Mouse (Mus musculus) heart, embryonic 13.5 days (tissue): ENCODE data around the gene Shbg. TPM values are rescaled to one million over a fixed set of nuclear protein-coding genes. Genes with fewer than 3 reads are reported as not detected.

Experiments
- ATAC-seq: fragments of 200-750 bp; cut with Nextera tagmentation; 2 replicates; pipeline ENCODE4 v1.8.0; 2017; ENCODE audit warnings: moderate TSS enrichment; ENCODE audit not compliant: insufficient number of reproducible peaks, low FRiP score, low TSS enrichment; ENCODE audit errors: extremely low read depth
- H3K27ac ChIP-seq: fragments of 300-500 bp; sonication (generic); replicated peaks from 2 replicates; pipeline ENCODE4 v1.5.1; 2015; ENCODE audit warnings: moderate library complexity, mild to moderate bottlenecking, inconsistent platforms
- H3K27me3 ChIP-seq: fragments of 300-500 bp; sonication (generic); replicated peaks from 2 replicates; pipeline ENCODE4 v1.6.1; 2015; ENCODE audit warnings: mild to moderate bottlenecking, inconsistent platforms
- H3K36me3 ChIP-seq: fragments of 300-500 bp; sonication (generic); 2 replicates; pipeline ENCODE4 v1.6.1; 2015; ENCODE audit warnings: mild to moderate bottlenecking, inconsistent platforms
- H3K4me1 ChIP-seq: fragments of 300-500 bp; sonication (generic); 2 replicates; pipeline ENCODE4 v1.6.1; 2015; ENCODE audit warnings: inconsistent platforms
- H3K4me2 ChIP-seq: fragments of 300-500 bp; sonication (generic); 2 replicates; pipeline ENCODE4 v1.6.1; 2015; ENCODE audit warnings: inconsistent platforms, mild to moderate bottlenecking, moderate library complexity
- H3K4me3 ChIP-seq: fragments of 300-500 bp; sonication (generic); 2 replicates; pipeline ENCODE4 v1.5.1; 2015; ENCODE audit warnings: moderate library complexity, mild to moderate bottlenecking, inconsistent platforms
- H3K9ac ChIP-seq: fragments of 300-500 bp; sonication (generic); 2 replicates; pipeline ENCODE4 v1.6.1; 2015; ENCODE audit warnings: inconsistent platforms, mild to moderate bottlenecking, moderate library complexity
- H3K9me3 ChIP-seq: fragments of 300-500 bp; sonication (generic); 2 replicates; pipeline ENCODE4 v1.6.1; 2016; ENCODE audit warnings: inconsistent platforms
- WGBS: fragments of 180-500 bp; shearing (Covaris S2); methylation state at CpG from one replicate; pipeline ENCODE4 v1.1.7; 2015; ENCODE audit warnings: mixed read lengths; 5-methylcytosine and 5-hydroxymethylcytosine counted together
- polyA plus RNA-seq: library from polyadenylated mRNA; unstranded; fragments of >200 nt; fragmentation: Nextera tagmentation; extraction: Ambion mirVana; gene quantifications from 2 replicates; pipeline ENCODE4 v1.2.1, GENCODE M21; 2015

The Shbg gene
- polyA plus RNA-seq = 0.23 and 1.7 TPM in 2 replicates

- H3K9ac ChIP-seq = peak within 1 kb of the TSS; percentile 50; the same call in 1 of the 2 replicates
- H3K27me3 ChIP-seq = peaks cover 23% of the 10 kb centered on the region
- ATAC-seq = no peak
- H3K36me3 ChIP-seq = no peaks in the 10 kb centered on the region
- H3K4me1 ChIP-seq = peaks cover 27% of the 10 kb centered on the region
- no peak within 1 kb of the TSS for H3K4me2 ChIP-seq
- no peaks in the 10 kb centered on the region for H3K9me3 ChIP-seq
- H3K4me3 ChIP-seq = no peak within 1 kb of the TSS
- 45% methylated on average over 5 of the region's 5 CpGs for WGBS
- no peak within 1 kb of the TSS for H3K27ac ChIP-seq
These were observed at the start of gene Shbg for GRCm38 (mm10) chr11:69617805-69618204. Gene Shbg (minus strand): TSS chr11:69617905.

- Histone ChIP-seq H3K4me3 (no peak overlapping the region), H3K4me1 (peaks cover 36% of the 10 kb centered on the region), H3K4me2 (no peak overlapping the region), H3K36me3 (peaks cover 75% of the 10 kb centered on the region), H3K27me3 (no peaks in the 10 kb centered on the region), H3K27ac (0 out of 2 replicates have a peak overlapping the region, but pooled peaks have one; percentile 6), H3K9me3 (no peaks in the 10 kb centered on the region), H3K9ac (no peak overlapping the region)
- ATAC-seq = no peak
- WGBS = 77% methylated on average over 3 of the region's 3 CpGs
These were observed 48.9 kb upstream of the Shbg start for GRCm38 (mm10) chr11:69666665-69667005.

- H3K27ac ChIP-seq = 0 out of 2 replicates have a peak within 1 kb of the TSS, but pooled peaks have one; percentile 6
- 32% methylated on average over 7 of the region's 7 CpGs for WGBS
- H3K9ac ChIP-seq = no peak within 1 kb of the TSS
These were observed 48.4 kb upstream of the Shbg start, which contains the start of gene Cd68 for GRCm38 (mm10) chr11:69665961-69666664. Gene Cd68 (minus strand): TSS chr11:69666153.

GRCm38 (mm10) chr11:69665457-69665960 lies 47.8 kb upstream of the Shbg start:
- Histone ChIP-seq H3K9ac (no peak overlapping the region), H3K4me3 (no peak overlapping the region), H3K36me3 (peaks cover 70% of the 10 kb centered on the region), H3K4me2 (no peak overlapping the region), H3K9me3 (no peaks in the 10 kb centered on the region), H3K4me1 (peaks cover 42% of the 10 kb centered on the region), H3K27me3 (no peaks in the 10 kb centered on the region), H3K27ac (0 out of 2 replicates have a peak overlapping the region, but pooled peaks have one; percentile 6)
- ATAC-seq = no peak
- WGBS = 73% methylated on average over 9 of the region's 9 CpGs

More at GRCm38 (mm10) chr11:69665961-69666664, 48.4 kb upstream of the Shbg start, which contains the start of gene Cd68:
- no peak for ATAC-seq
- Histone ChIP-seq H3K4me3 (no peak within 1 kb of the TSS), H3K9me3 (no peaks in the 10 kb centered on the region), H3K27me3 (no peaks in the 10 kb centered on the region), H3K4me2 (no peak within 1 kb of the TSS), H3K36me3 (peaks cover 75% of the 10 kb centered on the region), H3K4me1 (peaks cover 42% of the 10 kb centered on the region)

- no peak overlapping the region for H3K4me2 ChIP-seq
- H3K9me3 ChIP-seq = no peaks in the 10 kb centered on the region
- H3K27me3 ChIP-seq = no peaks in the 10 kb centered on the region
- 93% methylated on average over 7 of the region's 7 CpGs for whole genome bisulfite sequencing
- no peak overlapping the region for H3K4me3 ChIP-seq
- H3K36me3 ChIP-seq = peaks cover 65% of the 10 kb centered on the region
- no peak overlapping the region for H3K9ac ChIP-seq
- ATAC-seq = no peak
- no peak overlapping the region for H3K27ac ChIP-seq
- peaks cover 35% of the 10 kb centered on the region for H3K4me1 ChIP-seq
These were observed 47.1 kb upstream of the Shbg start for GRCm38 (mm10) chr11:69664841-69665240.

- Histone ChIP-seq H3K9ac (no peak overlapping the region), H3K4me2 (peak overlapping the region; percentile 74; the same call in 1 of the 2 replicates), H3K9me3 (no peaks in the 10 kb centered on the region), H3K27me3 (no peaks in the 10 kb centered on the region), H3K36me3 (peaks cover 65% of the 10 kb centered on the region), H3K4me3 (no peak overlapping the region), H3K27ac (peak overlapping the region; percentile 99), H3K4me1 (peaks cover 25% of the 10 kb centered on the region)
- ATAC-seq = no peak
- WGBS = 84% methylated on average over 6 of the region's 6 CpGs
These were observed 46.1 kb upstream of the Shbg start for GRCm38 (mm10) chr11:69663795-69664194.

GRCm38 (mm10) chr11:69662967-69663671 lies 45.4 kb upstream of the Shbg start:
- H3K4me3 ChIP-seq = peak overlapping the region; percentile 63
- no peaks in the 10 kb centered on the region for H3K27me3 ChIP-seq
- 62% methylated on average over 13 of the region's 13 CpGs for WGBS
- H3K27ac ChIP-seq = peak overlapping the region; percentile 99
- H3K36me3 ChIP-seq = peaks cover 65% of the 10 kb centered on the region
- peak overlapping the region; percentile 88 for H3K9ac ChIP-seq
- peaks cover 23% of the 10 kb centered on the region for H3K4me1 ChIP-seq
- H3K9me3 ChIP-seq = no peaks in the 10 kb centered on the region
- ATAC-seq = no peak
- H3K4me2 ChIP-seq = peak overlapping the region; percentile 74

- peaks cover 65% of the 10 kb centered on the region for H3K36me3 ChIP-seq
- peak within 1 kb of the TSS; percentile 63 for H3K4me3 ChIP-seq
- H3K4me2 ChIP-seq = peak within 1 kb of the TSS; percentile 74
- H3K27me3 ChIP-seq = no peaks in the 10 kb centered on the region
- peak; percentile 91 for ATAC-seq
- peak within 1 kb of the TSS; percentile 99 for H3K27ac ChIP-seq
- no peaks in the 10 kb centered on the region for H3K9me3 ChIP-seq
- peak within 1 kb of the TSS; percentile 88 for H3K9ac ChIP-seq
- peaks cover 23% of the 10 kb centered on the region for H3K4me1 ChIP-seq
- under 1% methylated on average over 48 of the region's 48 CpGs for WGBS
These were observed 44.7 kb upstream of the Shbg start, which contains the start of gene Mpdu1 for GRCm38 (mm10) chr11:69662213-69662966. Gene Mpdu1 (minus strand): TSS chr11:69662642.

GRCm38 (mm10) chr11:69661221-69661881 lies 43.6 kb upstream of the Shbg start:
- H3K9me3 ChIP-seq = no peaks in the 10 kb centered on the region
- no peaks in the 10 kb centered on the region for H3K27me3 ChIP-seq
- H3K27ac ChIP-seq = peak overlapping the region; percentile 99
- H3K36me3 ChIP-seq = peaks cover 67% of the 10 kb centered on the region
- H3K9ac ChIP-seq = peak overlapping the region; percentile 88
- peaks cover 29% of the 10 kb centered on the region for H3K4me1 ChIP-seq
- H3K4me3 ChIP-seq = peak overlapping the region; percentile 63
- peak overlapping the region; percentile 74 for H3K4me2 ChIP-seq
- 58% methylated on average over 3 of the region's 3 CpGs for WGBS
- no peak for ATAC-seq

- Histone ChIP-seq H3K27me3 (no peaks in the 10 kb centered on the region), H3K36me3 (peaks cover 65% of the 10 kb centered on the region), H3K4me1 (peaks cover 39% of the 10 kb centered on the region), H3K27ac (no peak overlapping the region), H3K9me3 (no peaks in the 10 kb centered on the region), H3K9ac (no peak overlapping the region), H3K4me3 (no peak overlapping the region), H3K4me2 (no peak overlapping the region)
- WGBS = 79% methylated on average over 15 of the region's 15 CpGs
- ATAC-seq = no peak
These were observed 39.8 kb upstream of the Shbg start for GRCm38 (mm10) chr11:69657462-69657881.
